Mouse (Mus musculus): ENCODE data around the gene Ptk6. TPM values are rescaled to one million over a fixed set of nuclear protein-coding genes. Genes with fewer than 3 reads are reported as not detected.

Ptk6 gene
- polyA plus RNA-seq, 1 experiment from 2014 or later: 0.04 TPM

GRCm38 (mm10) chr2:181212389-181213020 is 9.9 kb upstream of the Ptk6 start:
- DNase-seq (ENCODE audit: low spot score) (peak; percentile 44), ATAC-seq (ENCODE audit: insufficient number of reproducible peaks, low FRiP score, low TSS enrichment, low read depth) (0 out of 2 replicates have a peak, but pooled peaks have one; percentile 19)
- H3K36me3 ChIP-seq (ENCODE audit: control insufficient read depth, insufficient read depth, low read length): no peaks in the 10 kb centered on the region
- no peak overlapping the region for H3K27ac ChIP-seq (replicated peaks; ENCODE audit: low read depth, low read length)
- H3K4me2 ChIP-seq (ENCODE audit: low read depth, severe bottlenecking): peak overlapping the region; percentile 61
- H3K4me3 ChIP-seq (ENCODE audit: low read depth, low read length): peak overlapping the region; percentile 29
- H3K4me1 ChIP-seq (ENCODE audit: control insufficient read depth, insufficient read depth, low read length): peaks cover 8% of the 10 kb centered on the region; the same call in 1 of the 2 replicates
- no peaks in the 10 kb centered on the region for H3K9me3 ChIP-seq (ENCODE audit: control insufficient read depth, low read length)
- WGBS: 4% methylated on average over 34 of the region's 34 CpGs
- peak overlapping the region; percentile 34; the same call in 1 of the 2 replicates for H3K9ac ChIP-seq (ENCODE audit: low read length)
- H3K27me3 ChIP-seq (ENCODE audit: control insufficient read depth, insufficient read depth, low read length): peaks cover 25% of the 10 kb centered on the region

- Histone ChIP-seq H3K4me1 (ENCODE audit: control insufficient read depth, insufficient read depth, low read length) (no peaks in the 10 kb centered on the region), H3K36me3 (ENCODE audit: control insufficient read depth, insufficient read depth, low read length) (no peaks in the 10 kb centered on the region)
- WGBS: 74% methylated on average over 9 of the region's 9 CpGs
Observed at GRCm38 (mm10) chr2:181206118-181206517, 3.5 kb upstream of the Ptk6 start.

GRCm38 (mm10) chr2:181205678-181206077 is 3.1 kb upstream of the Ptk6 start:
- H3K9me3 ChIP-seq (ENCODE audit: control insufficient read depth, low read length): no peaks in the 10 kb centered on the region
- H3K4me2 ChIP-seq (ENCODE audit: low read depth, severe bottlenecking): no peak overlapping the region
- WGBS: 90% methylated on average over 5 of the region's 5 CpGs
- H3K4me3 ChIP-seq (ENCODE audit: low read depth, low read length): no peak overlapping the region
- DNase-seq (ENCODE audit: low spot score) (no peak), ATAC-seq (ENCODE audit: insufficient number of reproducible peaks, low FRiP score, low TSS enrichment, low read depth) (no peak)
- H3K27me3 ChIP-seq (ENCODE audit: control insufficient read depth, insufficient read depth, low read length): no peaks in the 10 kb centered on the region
- H3K27ac ChIP-seq (replicated peaks; ENCODE audit: low read depth, low read length): no peak overlapping the region
- no peak overlapping the region for H3K9ac ChIP-seq (ENCODE audit: low read length)
- H3K4me1 ChIP-seq (ENCODE audit: control insufficient read depth, insufficient read depth, low read length): no peaks in the 10 kb centered on the region
- H3K36me3 ChIP-seq (ENCODE audit: control insufficient read depth, insufficient read depth, low read length): no peaks in the 10 kb centered on the region

More at GRCm38 (mm10) chr2:181206118-181206517, 3.5 kb upstream of the Ptk6 start:
- Histone ChIP-seq H3K27ac (replicated peaks; ENCODE audit: low read depth, low read length) (no peak overlapping the region), H3K27me3 (ENCODE audit: control insufficient read depth, insufficient read depth, low read length) (no peaks in the 10 kb centered on the region), H3K9ac (ENCODE audit: low read length) (no peak overlapping the region), H3K4me2 (ENCODE audit: low read depth, severe bottlenecking) (no peak overlapping the region), H3K9me3 (ENCODE audit: control insufficient read depth, low read length) (no peaks in the 10 kb centered on the region), H3K4me3 (ENCODE audit: low read depth, low read length) (no peak overlapping the region)
- ATAC-seq (ENCODE audit: insufficient number of reproducible peaks, low FRiP score, low TSS enrichment, low read depth): no peak
- no peak for DNase-seq (ENCODE audit: low spot score)

GRCm38 (mm10) chr2:181202886-181203285 is 297 bp upstream of the Ptk6 start:
- Histone ChIP-seq H3K36me3 (ENCODE audit: control insufficient read depth, insufficient read depth, low read length) (no peaks in the 10 kb centered on the region), H3K4me2 (ENCODE audit: low read depth, severe bottlenecking) (no peak overlapping the region), H3K4me3 (ENCODE audit: low read depth, low read length) (no peak overlapping the region), H3K27ac (replicated peaks; ENCODE audit: low read depth, low read length) (no peak overlapping the region), H3K4me1 (ENCODE audit: control insufficient read depth, insufficient read depth, low read length) (no peaks in the 10 kb centered on the region), H3K27me3 (ENCODE audit: control insufficient read depth, insufficient read depth, low read length) (no peaks in the 10 kb centered on the region), H3K9me3 (ENCODE audit: control insufficient read depth, low read length) (no peaks in the 10 kb centered on the region), H3K9ac (ENCODE audit: low read length) (no peak overlapping the region)
- DNase-seq (ENCODE audit: low spot score): no peak
- 84% methylated on average over 6 of the region's 6 CpGs for WGBS
- ATAC-seq (ENCODE audit: insufficient number of reproducible peaks, low FRiP score, low TSS enrichment, low read depth): no peak

- no peak overlapping the region for H3K4me2 ChIP-seq (ENCODE audit: low read depth, severe bottlenecking)
- H3K9ac ChIP-seq (ENCODE audit: low read length): no peak overlapping the region
- DNase-seq (ENCODE audit: low spot score) (no peak), ATAC-seq (ENCODE audit: insufficient number of reproducible peaks, low FRiP score, low TSS enrichment, low read depth) (no peak)
- no peak overlapping the region for H3K4me3 ChIP-seq (ENCODE audit: low read depth, low read length)
- no peaks in the 10 kb centered on the region for H3K27me3 ChIP-seq (ENCODE audit: control insufficient read depth, insufficient read depth, low read length)
- H3K27ac ChIP-seq (replicated peaks; ENCODE audit: low read depth, low read length): no peak overlapping the region
- H3K36me3 ChIP-seq (ENCODE audit: control insufficient read depth, insufficient read depth, low read length): no peaks in the 10 kb centered on the region
- WGBS: 73% methylated on average over 3 of the region's 3 CpGs
- H3K4me1 ChIP-seq (ENCODE audit: control insufficient read depth, insufficient read depth, low read length): no peaks in the 10 kb centered on the region
- H3K9me3 ChIP-seq (ENCODE audit: control insufficient read depth, low read length): no peaks in the 10 kb centered on the region
Observed at GRCm38 (mm10) chr2:181201606-181202005, 983 bp downstream of the Ptk6 start.

GRCm38 (mm10) chr2:181196628-181197300 is 5.8 kb downstream of the Ptk6 start:
- Histone ChIP-seq H3K4me1 (ENCODE audit: control insufficient read depth, insufficient read depth, low read length) (no peaks in the 10 kb centered on the region), H3K9ac (ENCODE audit: low read length) (no peak overlapping the region), H3K27me3 (ENCODE audit: control insufficient read depth, insufficient read depth, low read length) (no peaks in the 10 kb centered on the region), H3K36me3 (ENCODE audit: control insufficient read depth, insufficient read depth, low read length) (no peaks in the 10 kb centered on the region), H3K4me3 (ENCODE audit: low read depth, low read length) (no peak overlapping the region), H3K4me2 (ENCODE audit: low read depth, severe bottlenecking) (no peak overlapping the region), H3K9me3 (ENCODE audit: control insufficient read depth, low read length) (no peaks in the 10 kb centered on the region), H3K27ac (replicated peaks; ENCODE audit: low read depth, low read length) (no peak overlapping the region)
- WGBS: 81% methylated on average over 4 of the region's 4 CpGs
- ATAC-seq (ENCODE audit: insufficient number of reproducible peaks, low FRiP score, low TSS enrichment, low read depth) (no peak), DNase-seq (ENCODE audit: low spot score) (no peak)

GRCm38 (mm10) chr2:181193044-181193443 is 9.5 kb downstream of the Ptk6 start:
- Histone ChIP-seq H3K27ac (replicated peaks; ENCODE audit: low read depth, low read length) (no peak overlapping the region), H3K4me2 (ENCODE audit: low read depth, severe bottlenecking) (no peak overlapping the region), H3K27me3 (ENCODE audit: control insufficient read depth, insufficient read depth, low read length) (no peaks in the 10 kb centered on the region), H3K9ac (ENCODE audit: low read length) (no peak overlapping the region), H3K4me3 (ENCODE audit: low read depth, low read length) (no peak overlapping the region), H3K4me1 (ENCODE audit: control insufficient read depth, insufficient read depth, low read length) (peaks cover 8% of the 10 kb centered on the region; the same call in 1 of the 2 replicates), H3K36me3 (ENCODE audit: control insufficient read depth, insufficient read depth, low read length) (no peaks in the 10 kb centered on the region; the same call in 1 of the 2 replicates), H3K9me3 (ENCODE audit: control insufficient read depth, low read length) (no peaks in the 10 kb centered on the region)
- DNase-seq (ENCODE audit: low spot score) (no peak), ATAC-seq (ENCODE audit: insufficient number of reproducible peaks, low FRiP score, low TSS enrichment, low read depth) (no peak)
- 78% methylated on average over 3 of the region's 3 CpGs for WGBS

GRCm38 (mm10) chr2:181191936-181192335 is 10.7 kb downstream of the Ptk6 start:
- ATAC-seq (ENCODE audit: insufficient number of reproducible peaks, low FRiP score, low TSS enrichment, low read depth): no peak
- no peak overlapping the region for H3K9ac ChIP-seq (ENCODE audit: low read length)
- H3K9me3 ChIP-seq (ENCODE audit: control insufficient read depth, low read length): no peaks in the 10 kb centered on the region
- no peak overlapping the region for H3K27ac ChIP-seq (replicated peaks; ENCODE audit: low read depth, low read length)
- peaks cover 8% of the 10 kb centered on the region; the same call in 1 of the 2 replicates for H3K4me1 ChIP-seq (ENCODE audit: control insufficient read depth, insufficient read depth, low read length)
- H3K36me3 ChIP-seq (ENCODE audit: control insufficient read depth, insufficient read depth, low read length): no peaks in the 10 kb centered on the region; the same call in 1 of the 2 replicates
- no peak overlapping the region for H3K4me2 ChIP-seq (ENCODE audit: low read depth, severe bottlenecking)
- DNase-seq (ENCODE audit: low spot score): no peak
- 72% methylated on average over 4 of the region's 4 CpGs for WGBS
- no peaks in the 10 kb centered on the region for H3K27me3 ChIP-seq (ENCODE audit: control insufficient read depth, insufficient read depth, low read length)
- H3K4me3 ChIP-seq (ENCODE audit: low read depth, low read length): no peak overlapping the region
